In the genomic region with DNA sequence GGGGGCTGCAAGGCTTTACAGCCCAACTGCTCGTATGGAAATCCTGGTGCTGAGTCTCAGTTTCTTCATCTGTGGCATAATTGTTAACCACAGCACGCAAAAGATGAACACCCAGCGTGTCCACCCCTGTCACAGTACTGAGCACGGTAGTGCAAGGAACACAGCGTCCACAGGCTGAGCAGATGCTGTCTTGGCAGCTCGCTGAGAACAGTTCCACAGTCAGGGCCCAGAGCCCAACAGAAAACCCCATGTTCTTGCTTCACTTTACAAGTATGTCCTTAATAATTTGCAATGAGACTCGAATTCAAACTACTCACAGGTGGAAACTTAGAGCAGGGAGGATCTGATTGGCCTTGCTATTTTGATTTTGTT, we compare ENCODE assay signal across 8 mouse cellular contexts. TPM values are rescaled to one million over a fixed set of nuclear protein-coding genes. Genes with fewer than 3 reads are reported as not detected.
DNase-seq lines count a peak whose midpoint lies in the region; ATAC-seq and TF ChIP-seq lines count a peak whose summit lies in the region.
"Had no signal": no experiment of that assay in that cellular context is flagged by ENCODE, and none has a peak within 500 bp of the region (broad histone marks: within the 10 kb centered on the region; RNA-seq: fewer than 3 reads in every experiment).

No protein-coding gene starts in this region.

- H3K4me3 ChIP-seq in forebrain, embryonic 13.5 days = peak overlapping the region; percentile 52
- H3K4me3 ChIP-seq in lung, embryonic 15.5 days = peak overlapping the region; percentile 57

- no peak overlapping the region for H3K27ac ChIP-seq in forebrain, embryonic 13.5 days
- peak overlapping the region; percentile 57 for H3K27ac ChIP-seq in lung, embryonic 15.5 days

- no peaks in the 10 kb centered on the region for H3K9me3 ChIP-seq in forebrain, embryonic 13.5 days (replicated peaks)
- H3K9me3 ChIP-seq in lung, embryonic 15.5 days = no peaks in the 10 kb centered on the region

- WGBS in forebrain, embryonic 13.5 days = 46% methylated on average over 7 of the region's 7 CpGs
- WGBS in lung, embryonic 15.5 days = 43% methylated on average over 7 of the region's 7 CpGs

- intact Hi-C loops in heart, postnatal 36 days (cut with DNase I) = loop anchor here (2.0 to 5.0 kb wide), 2 partner anchors 55 to 62 kb away; no protein-coding TSS in a partner anchor

- TF ChIP-seq POLR2A in brain, embryonic 14.5 days (IDR thresholded peaks at IDR 0.05; ENCODE audit: borderline replicate concordance, extremely low read depth, insufficient read depth, insufficient read length, poor library complexity, severe bottlenecking) = no peak

- no peak for TF ChIP-seq CTCF in brain, embryonic 14.5 days (IDR thresholded peaks at IDR 0.05; ENCODE audit: borderline replicate concordance, extremely low read depth, insufficient read depth, insufficient read length)

- peaks cover 29% of the 10 kb centered on the region for H3K27me3 ChIP-seq in forebrain, embryonic 13.5 days
- peaks cover 6% of the 10 kb centered on the region for H3K27me3 ChIP-seq in lung, embryonic 15.5 days

- H3K9ac ChIP-seq in forebrain, embryonic 13.5 days = peak overlapping the region; percentile 67; the same call in 1 of the 2 replicates
- H3K9ac ChIP-seq in lung, embryonic 15.5 days = peak overlapping the region; percentile 66

- no peaks in the 10 kb centered on the region for H3K36me3 ChIP-seq in forebrain, embryonic 13.5 days (ENCODE audit: poor library complexity, severe bottlenecking)
- H3K36me3 ChIP-seq in lung, embryonic 15.5 days = no peaks in the 10 kb centered on the region

- peak overlapping the region; percentile 94 for H3K4me2 ChIP-seq in forebrain, embryonic 13.5 days
- H3K4me2 ChIP-seq in lung, embryonic 15.5 days = peak overlapping the region; percentile 97

- peaks cover 9% of the 10 kb centered on the region for H3K4me1 ChIP-seq in forebrain, embryonic 13.5 days
- peaks cover 20% of the 10 kb centered on the region for H3K4me1 ChIP-seq in lung, embryonic 15.5 days

- peak; percentile 37; the same call in 1 of the 2 replicates for ATAC-seq in forebrain, embryonic 13.5 days
- ATAC-seq in lung, embryonic 15.5 days (ENCODE audit: borderline replicate concordance, extremely low read depth, low FRiP score, low TSS enrichment) = no peak
- no peak for ATAC-seq in erythroblast, adult 5-6 weeks (replicated peaks; ENCODE audit: low FRiP score, poor library complexity, severe bottlenecking)

- peak; percentile 20 for DNase-seq in brain, embryonic 14.5 days (ENCODE audit: low read depth)
- peak; percentile 55 to 58 for DNase-seq in heart, postnatal 36 days
- DNase-seq in testis, postnatal 14 days (ENCODE audit: low spot score) = peak; percentile 56
- DNase-seq in ovary, postnatal 36 days (ENCODE audit: low spot score) = no peak

RNA-seq across cellular contexts. Expression of gene Adamts14, which starts 0.6 kb away (rescaled TPM):
- polyA plus RNA-seq in brain, embryonic 14.5 days (2012; rRNA removed) = 0.44 and 1.3 TPM in 2 replicates
- 0.13 TPM in 2 replicates for polyA plus RNA-seq in forebrain, embryonic 13.5 days (2015; fragmentation: Nextera tagmentation; extraction: Ambion mirVana)
- 1 to 10 TPM in 1 of 2 experiments, under 1 TPM in 1; 0.83 to 1.9 TPM for total RNA-seq in heart, postnatal 36 days (2021)
- polyA plus RNA-seq in lung, embryonic 15.5 days (2015; fragmentation: Nextera tagmentation; extraction: Ambion mirVana) = 1.6 and 1.9 TPM in 2 replicates
- 0.21 TPM in 1 of 2 replicates, not detected in the other for total RNA-seq in erythroblast, adult 5-6 weeks (2015; ENCODE audit: low replicate concordance)
- not detected in 2 replicates for total RNA-seq in erythroblast, adult 5-6 weeks (2017; ENCODE audit: low replicate concordance)

RNA-seq across cellular contexts. Expression of gene Prf1, which starts 23.8 kb away (rescaled TPM):
- 0.04 TPM in 1 of 2 replicates, not detected in the other for polyA plus RNA-seq in brain, embryonic 14.5 days (2012; rRNA removed)
- not detected in 2 replicates for polyA plus RNA-seq in forebrain, embryonic 13.5 days (2015; fragmentation: Nextera tagmentation; extraction: Ambion mirVana)
- total RNA-seq in heart, postnatal 36 days (2021) = under 1 TPM in 1 of 2 experiments, not detected in 1; 0.11 TPM
- 0.18 TPM in 1 of 2 replicates, not detected in the other for polyA plus RNA-seq in lung, embryonic 15.5 days (2015; fragmentation: Nextera tagmentation; extraction: Ambion mirVana)
- total RNA-seq in erythroblast, adult 5-6 weeks (2015; ENCODE audit: low replicate concordance) = not detected in 2 replicates
- total RNA-seq in erythroblast, adult 5-6 weeks (2017; ENCODE audit: low replicate concordance) = not detected in 2 replicates
- total RNA-seq: common myeloid progenitor, adult 5-6 weeks had no signal
